Mouse (Mus musculus): ENCODE measurements at regions not wholly inside any gene's neighbourhood (a gene's known extent, or its start where the extent isn't known, plus 50 kb on each side); places are given as distances from the start of the nearest gene placed in this dataset.

GRCm38 (mm10) chr1:16007809-16008208 is 85.3 kb downstream of the 4930444P10Rik start:
- Histone ChIP-seq H3K4me3 (no peak overlapping the region), H3K36me3 (ENCODE audit: control insufficient read depth, insufficient read depth) (no peaks in the 10 kb centered on the region)
- TF ChIP-seq MAX (IDR thresholded peaks at IDR 0.05; ENCODE audit: low read depth) (no peak), USF1 (IDR thresholded peaks at IDR 0.05; ENCODE audit: low read depth) (no peak), POLR2A (IDR thresholded peaks at IDR 0.05; ENCODE audit: insufficient read length, low read depth) (no peak), MYOD1 (IDR thresholded peaks at IDR 0.05; ENCODE audit: control insufficient read depth in 1 of 3, insufficient read length in 2 of 3, low read depth in 2 of 3) (no peak), E2F4 (IDR thresholded peaks at IDR 0.05; ENCODE audit: insufficient read depth) (no peak), SRF (IDR thresholded peaks at IDR 0.05; ENCODE audit: control insufficient read depth, insufficient read length, low read depth) (no peak), TCF3 (IDR thresholded peaks at IDR 0.05; ENCODE audit: insufficient read length, low read depth) (no peak), MYOG (IDR thresholded peaks at IDR 0.05; ENCODE audit: control insufficient read depth in 1 of 3, insufficient read depth in 1 of 3, insufficient read length in 2 of 3, low read depth in 2 of 3) (no peak), POLR2AphosphoS2 (IDR thresholded peaks at IDR 0.05; ENCODE audit: insufficient read length, low read depth) (no peak), CEBPB (IDR thresholded peaks at IDR 0.05; ENCODE audit: insufficient read depth, poor library complexity, severe bottlenecking) (no peak), TCF12 (IDR thresholded peaks at IDR 0.05; ENCODE audit: insufficient read depth, poor library complexity, severe bottlenecking) (no peak), REST (IDR thresholded peaks at IDR 0.05; ENCODE audit: insufficient read depth, insufficient read length) (no peak)

GRCm38 (mm10) chr1:16006888-16007287 is 86.2 kb downstream of the 4930444P10Rik start:
- Histone ChIP-seq H3K36me3 (ENCODE audit: control insufficient read depth, insufficient read depth) (no peaks in the 10 kb centered on the region), H3K27me3 (ENCODE audit: control insufficient read depth, insufficient read depth, insufficient read length) (no peaks in the 10 kb centered on the region), H3K4me3 (no peak overlapping the region), H3K4me2 (ENCODE audit: low read depth) (no peak overlapping the region), H3K79me2 (ENCODE audit: control insufficient read depth, insufficient read depth) (no peaks in the 10 kb centered on the region), H3ac (ENCODE audit: control insufficient read depth, insufficient read length) (no peak overlapping the region)
- TF ChIP-seq SRF (IDR thresholded peaks at IDR 0.05; ENCODE audit: control insufficient read depth, insufficient read length, low read depth) (no peak), REST (IDR thresholded peaks at IDR 0.05; ENCODE audit: insufficient read depth, insufficient read length) (no peak), MYOD1 (IDR thresholded peaks at IDR 0.05; ENCODE audit: control insufficient read depth in 1 of 3, insufficient read length in 2 of 3, low read depth in 2 of 3) (no peak), POLR2A (IDR thresholded peaks at IDR 0.05; ENCODE audit: insufficient read length, low read depth) (no peak), USF1 (IDR thresholded peaks at IDR 0.05; ENCODE audit: low read depth) (no peak), MYOG (IDR thresholded peaks at IDR 0.05; ENCODE audit: control insufficient read depth in 1 of 3, insufficient read depth in 1 of 3, insufficient read length in 2 of 3, low read depth in 2 of 3) (no peak), MAX (IDR thresholded peaks at IDR 0.05; ENCODE audit: low read depth) (no peak), POLR2AphosphoS2 (IDR thresholded peaks at IDR 0.05; ENCODE audit: insufficient read length, low read depth) (no peak), E2F4 (IDR thresholded peaks at IDR 0.05; ENCODE audit: insufficient read depth) (no peak), TCF3 (IDR thresholded peaks at IDR 0.05; ENCODE audit: insufficient read length, low read depth) (no peak), CEBPB (IDR thresholded peaks at IDR 0.05; ENCODE audit: insufficient read depth, poor library complexity, severe bottlenecking) (no peak), TCF12 (IDR thresholded peaks at IDR 0.05; ENCODE audit: insufficient read depth, poor library complexity, severe bottlenecking) (no peak)

More at GRCm38 (mm10) chr1:16007809-16008208, 85.3 kb downstream of the 4930444P10Rik start:
- Histone ChIP-seq H3ac (ENCODE audit: control insufficient read depth, insufficient read length) (no peak overlapping the region), H3K4me2 (ENCODE audit: low read depth) (no peak overlapping the region), H3K79me2 (ENCODE audit: control insufficient read depth, insufficient read depth) (no peaks in the 10 kb centered on the region), H3K27me3 (ENCODE audit: control insufficient read depth, insufficient read depth, insufficient read length) (no peaks in the 10 kb centered on the region)

- H3K4me3 ChIP-seq: no peak overlapping the region
- H3K36me3 ChIP-seq (ENCODE audit: control insufficient read depth, insufficient read depth): no peaks in the 10 kb centered on the region
- no peaks in the 10 kb centered on the region for H3K27me3 ChIP-seq (ENCODE audit: control insufficient read depth, insufficient read depth, insufficient read length)
- no peak for TF ChIP-seq POLR2AphosphoS2 (IDR thresholded peaks at IDR 0.05; ENCODE audit: insufficient read length, low read depth)
- no peak for TF ChIP-seq MAX (IDR thresholded peaks at IDR 0.05; ENCODE audit: low read depth)
- no peak for TF ChIP-seq SRF (IDR thresholded peaks at IDR 0.05; ENCODE audit: control insufficient read depth, insufficient read length, low read depth)
- no peak for TF ChIP-seq POLR2A (IDR thresholded peaks at IDR 0.05; ENCODE audit: insufficient read length, low read depth)
- no peak for TF ChIP-seq CEBPB (IDR thresholded peaks at IDR 0.05; ENCODE audit: insufficient read depth, poor library complexity, severe bottlenecking)
- TF ChIP-seq REST (IDR thresholded peaks at IDR 0.05; ENCODE audit: insufficient read depth, insufficient read length): no peak
- no peaks in the 10 kb centered on the region for H3K79me2 ChIP-seq (ENCODE audit: control insufficient read depth, insufficient read depth)
- no peak overlapping the region for H3ac ChIP-seq (ENCODE audit: control insufficient read depth, insufficient read length)
- no peak overlapping the region for H3K4me2 ChIP-seq (ENCODE audit: low read depth)
These were observed 96.0 kb downstream of the 4930444P10Rik start for GRCm38 (mm10) chr1:15997135-15997534.

GRCm38 (mm10) chr1:15996341-15996740 is 96.8 kb downstream of the 4930444P10Rik start:
- Histone ChIP-seq H3K27me3 (ENCODE audit: control insufficient read depth, insufficient read depth, insufficient read length) (no peaks in the 10 kb centered on the region), H3K4me2 (ENCODE audit: low read depth) (no peak overlapping the region), H3K79me2 (ENCODE audit: control insufficient read depth, insufficient read depth) (no peaks in the 10 kb centered on the region), H3K4me3 (no peak overlapping the region), H3K36me3 (ENCODE audit: control insufficient read depth, insufficient read depth) (no peaks in the 10 kb centered on the region), H3ac (ENCODE audit: control insufficient read depth, insufficient read length) (no peak overlapping the region)
- no peak for TF ChIP-seq MYOD1 (IDR thresholded peaks at IDR 0.05; ENCODE audit: control insufficient read depth in 1 of 3, insufficient read length in 2 of 3, low read depth in 2 of 3)
- TF ChIP-seq MAX (IDR thresholded peaks at IDR 0.05; ENCODE audit: low read depth): no peak
- no peak for TF ChIP-seq E2F4 (IDR thresholded peaks at IDR 0.05; ENCODE audit: insufficient read depth)
- no peak for TF ChIP-seq MYOG (IDR thresholded peaks at IDR 0.05; ENCODE audit: control insufficient read depth in 1 of 3, insufficient read depth in 1 of 3, insufficient read length in 2 of 3, low read depth in 2 of 3)
- no peak for TF ChIP-seq SRF (IDR thresholded peaks at IDR 0.05; ENCODE audit: control insufficient read depth, insufficient read length, low read depth)
- TF ChIP-seq POLR2AphosphoS2 (IDR thresholded peaks at IDR 0.05; ENCODE audit: insufficient read length, low read depth): no peak
- no peak for TF ChIP-seq TCF12 (IDR thresholded peaks at IDR 0.05; ENCODE audit: insufficient read depth, poor library complexity, severe bottlenecking)
- no peak for TF ChIP-seq CEBPB (IDR thresholded peaks at IDR 0.05; ENCODE audit: insufficient read depth, poor library complexity, severe bottlenecking)
- TF ChIP-seq TCF3 (IDR thresholded peaks at IDR 0.05; ENCODE audit: insufficient read length, low read depth): no peak
- no peak for TF ChIP-seq REST (IDR thresholded peaks at IDR 0.05; ENCODE audit: insufficient read depth, insufficient read length)
- no peak for TF ChIP-seq USF1 (IDR thresholded peaks at IDR 0.05; ENCODE audit: low read depth)
- no peak for TF ChIP-seq POLR2A (IDR thresholded peaks at IDR 0.05; ENCODE audit: insufficient read length, low read depth)

Measured in myocyte (in vitro differentiated cells).